Mouse (Mus musculus) Patski (cell line): ENCODE measurements around the gene Gm34653. TPM values are rescaled to one million over a fixed set of nuclear protein-coding genes. Genes with fewer than 3 reads are reported as not detected.
"Not testable (repeated sequence)": the region's sequence is repeated elsewhere in the genome, so short reads cannot be mapped to it uniquely, and the experiment has no call there.

ENCODE experiments used
- ATAC-seq: fragments of 100-300 bp; one replicate; pipeline ENCODE4 v1.8.0; 2021
- CTCF ChIA-PET: fragments of 350-600 bp; sonication (Branson Sonifier 250); formaldehyde crosslinking; loops from one replicate; lab custom pipeline; 2022; ENCODE audit warnings: inconsistent platforms; lab: Charles Lee
- POLR2A ChIA-PET: fragments of 350-600 bp; sonication (Branson Sonifier 250); formaldehyde crosslinking; loops from one replicate; lab custom pipeline; 2022; ENCODE audit warnings: antibody characterized with exemption, inconsistent platforms; lab: Charles Lee
- DNase-seq: peaks from one replicate; pipeline ENCODE4 v3.0.0-alpha.2; 2011; ENCODE audit warnings: low read depth, low spot score
- H3K27me3 ChIP-seq: fragments of 371-371 bp; one replicate; pipeline ENCODE4 v1.5.1; 2021
- CTCF ChIP-seq: fragments of 100-300 bp; IDR thresholded peaks from one replicate; pipeline ENCODE4 v1.5.1; 2021
- in situ Hi-C: fragments of 300-500 bp; cut with MboI; formaldehyde crosslinking; loops from 3 replicates; pipeline ENCODE4 v1.11.1; 2018; ENCODE audit warnings: low pct_unique_long_range_greater_than_20kb, mixed read lengths
- polyA plus RNA-seq: library from polyadenylated mRNA; unstranded; gene quantifications from one replicate; pipeline ENCODE4 v1.2.3, GENCODE M21; 2021

Gene Gm34653
- polyA plus RNA-seq, 1 experiment from 2014 or later: 0.10 TPM

DNA sequence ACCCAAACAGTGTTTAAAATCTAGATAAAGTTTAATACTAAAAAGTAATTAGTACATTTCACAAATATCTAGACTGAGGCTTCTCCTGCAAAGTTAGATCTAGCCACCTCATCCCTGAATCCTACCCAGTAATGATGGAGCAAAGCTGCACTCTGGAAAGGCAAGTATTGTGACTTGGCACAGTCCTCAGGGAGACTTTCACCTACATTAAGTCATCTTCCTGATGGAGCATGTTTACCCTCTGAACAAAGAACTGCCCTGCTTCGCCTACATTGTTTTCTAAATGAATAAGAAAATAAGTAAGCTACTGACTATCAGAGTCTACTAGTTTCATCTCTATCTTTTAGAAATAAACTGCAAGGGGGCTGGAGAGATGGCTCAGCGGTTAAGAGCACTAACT, 14.3 kb upstream of the Gm34653 start:
- DNase-seq (no peak), ATAC-seq (no peak)
- POLR2A ChIA-PET: interaction anchor here (0.5 to 0.6 kb wide), 2 partner anchors 8 to 9 kb away, joined by 3 read pairs; no protein-coding TSS in a partner anchor
- no peaks in the 10 kb centered on the region for H3K27me3 ChIP-seq
- TF ChIP-seq CTCF: no peak
- in situ Hi-C loops: no loop called here
- CTCF ChIA-PET: no interaction called here

DNA sequence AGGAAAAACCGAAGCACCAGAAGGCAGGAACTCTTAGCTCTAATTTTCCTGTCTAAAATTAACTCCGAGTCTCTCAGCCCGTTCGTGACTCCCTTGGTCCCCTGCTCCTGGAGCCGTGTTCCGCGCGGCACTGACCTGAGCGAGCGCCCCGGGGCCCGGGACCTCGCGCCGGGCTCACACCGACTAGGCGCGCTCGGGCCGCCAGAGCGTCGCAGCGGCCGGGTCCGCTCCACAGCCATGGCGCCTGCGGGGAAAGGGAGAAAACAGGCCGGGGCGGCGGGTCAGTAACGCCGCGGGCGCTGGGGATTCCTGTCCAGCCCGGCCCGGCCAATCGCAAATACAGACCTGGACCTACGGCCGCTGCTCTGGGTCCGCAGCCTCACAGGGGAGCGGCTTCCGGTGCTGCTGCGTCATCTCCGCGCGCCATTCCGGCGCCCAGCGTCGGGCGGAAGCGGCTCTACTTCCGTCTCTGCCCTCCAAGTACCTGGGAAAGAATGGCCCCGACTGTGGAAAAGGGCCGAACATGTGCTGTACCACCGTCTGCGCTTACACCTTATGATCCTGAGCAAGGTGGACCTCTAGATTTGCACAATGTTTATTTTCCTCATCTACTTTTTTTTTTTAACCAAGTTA, 6.9 kb upstream of the Gm34653 start, which contains the start of gene Fbxw2:
TSS of gene Fbxw2 (minus strand) at position 485 of the 633 bp plus-strand sequence.
- peak; percentile 49 for DNase-seq
- no peaks in the 10 kb centered on the region for H3K27me3 ChIP-seq
- in situ Hi-C loops: no loop called here
- no peak for TF ChIP-seq CTCF
- POLR2A ChIA-PET: interaction anchor here (0.8 kb wide), 1 partner anchor 8 kb away, joined by 3 read pairs; no protein-coding TSS in a partner anchor
- CTCF ChIA-PET: no interaction called here
- ATAC-seq: peak; percentile 90

DNA sequence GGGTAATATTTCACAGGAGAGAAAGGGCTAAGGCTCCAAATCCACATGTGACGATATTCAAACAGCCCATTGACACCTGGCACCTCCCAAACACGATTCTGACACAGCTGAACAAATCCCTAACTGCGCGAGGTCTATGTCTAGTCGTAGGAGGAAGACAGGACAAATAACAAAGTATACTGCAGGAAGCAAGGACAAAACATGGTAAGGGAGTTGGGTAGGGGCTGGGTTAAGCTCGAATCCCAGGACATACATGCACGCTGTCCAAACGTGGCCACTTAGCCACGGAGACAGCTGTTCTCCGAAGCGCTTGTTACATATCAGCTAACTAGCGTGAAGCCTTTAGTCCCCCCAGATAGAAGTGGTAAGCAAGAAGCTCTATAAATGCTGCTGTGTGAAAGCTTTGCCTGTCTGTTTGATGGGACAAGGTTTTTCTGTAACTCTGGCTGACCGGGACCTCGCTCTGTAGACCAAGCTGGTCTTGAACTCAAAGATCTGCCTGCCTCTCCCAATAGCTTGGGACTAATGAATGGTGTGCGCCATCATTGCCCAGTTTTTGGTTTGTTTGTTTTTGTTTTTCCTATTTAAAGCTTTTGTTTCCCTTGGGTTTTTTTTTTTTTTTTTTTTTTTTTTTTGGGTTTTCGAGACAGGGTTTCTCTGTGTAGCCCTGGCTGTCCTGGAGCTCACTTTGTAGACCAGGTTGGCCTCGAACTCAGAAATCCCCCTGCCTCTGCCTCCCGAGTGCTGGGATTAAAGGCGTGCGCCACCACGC, 6.2 kb upstream of the Gm34653 start:
- DNase-seq (no peak), ATAC-seq (no peak)
- CTCF ChIA-PET: interaction anchor here (0.9 to 2.3 kb wide), 2 partner anchors 10 to 43 kb away, joined by 3 to 5 read pairs; no protein-coding TSS in a partner anchor
- no peak for TF ChIP-seq CTCF
- POLR2A ChIA-PET: interaction anchor here (0.8 to 1.1 kb wide), 3 partner anchors 8 to 53 kb away, joined by 3 read pairs; partner anchors contain the start of genes Cutal and Psmd5
- no peaks in the 10 kb centered on the region for H3K27me3 ChIP-seq
- in situ Hi-C loops: no loop called here

DNA sequence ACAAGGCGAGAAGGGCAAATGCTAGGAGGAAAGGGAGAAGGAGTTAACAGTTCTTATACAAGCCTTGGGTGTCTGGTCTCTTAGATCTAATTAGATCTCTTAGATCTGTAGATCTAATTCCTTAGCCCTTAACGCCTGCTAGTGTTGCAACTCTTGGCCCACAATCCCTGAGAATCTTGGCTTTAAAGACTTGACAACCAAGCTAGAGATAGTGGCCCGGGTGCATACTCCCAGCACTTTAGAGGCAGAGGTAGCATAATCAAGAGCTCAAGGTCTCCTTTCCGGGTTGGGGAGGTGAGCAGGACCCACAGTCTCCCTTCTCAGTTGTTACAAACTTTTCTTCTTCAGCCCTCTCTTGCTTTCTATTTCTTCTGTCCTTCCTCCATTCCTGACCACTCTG, 5.2 kb upstream of the Gm34653 start:
- DNase-seq (no peak), ATAC-seq (no peak)
- CTCF ChIA-PET: interaction anchor here (1.3 to 2.3 kb wide), 2 partner anchors 10 to 11 kb away, joined by 3 to 5 read pairs; no protein-coding TSS in a partner anchor
- H3K27me3 ChIP-seq: no peaks in the 10 kb centered on the region
- in situ Hi-C loops: no loop called here
- POLR2A ChIA-PET: interaction anchor here (1.1 to 1.4 kb wide), 2 partner anchors 44 to 47 kb away, joined by 3 read pairs; partner anchors contain the start of genes Cutal and Psmd5
- no peak for TF ChIP-seq CTCF

DNA sequence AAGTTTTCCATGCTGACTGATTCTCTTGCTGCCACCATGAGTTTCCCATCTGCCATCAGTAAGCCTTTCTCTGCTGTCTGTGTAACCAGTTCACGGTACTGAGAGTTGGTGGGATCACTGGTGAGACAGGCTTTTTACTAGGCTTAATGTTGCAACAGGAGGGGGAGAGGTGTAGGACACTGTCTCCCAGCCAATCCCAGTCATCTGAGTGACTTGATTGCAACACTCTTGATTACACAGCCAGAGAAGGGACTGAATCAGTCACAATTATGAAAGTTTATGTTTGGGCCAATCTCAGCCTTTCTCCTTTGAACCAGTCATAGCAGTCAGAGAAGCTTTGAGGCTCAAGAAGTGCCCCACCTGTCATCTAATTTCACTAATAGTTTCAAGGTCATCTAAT, 4.8 kb upstream of the Gm34653 start:
- POLR2A ChIA-PET: interaction anchor here (1.4 kb wide), 1 partner anchor 43 kb away, joined by 3 read pairs; no protein-coding TSS in a partner anchor
- in situ Hi-C loops: no loop called here
- H3K27me3 ChIP-seq: no peaks in the 10 kb centered on the region
- CTCF ChIA-PET: interaction anchor here (1.3 to 2.3 kb wide), 2 partner anchors 10 to 11 kb away, joined by 3 to 5 read pairs; no protein-coding TSS in a partner anchor
- DNase-seq (no peak), ATAC-seq (no peak)
- no peak for TF ChIP-seq CTCF

DNA sequence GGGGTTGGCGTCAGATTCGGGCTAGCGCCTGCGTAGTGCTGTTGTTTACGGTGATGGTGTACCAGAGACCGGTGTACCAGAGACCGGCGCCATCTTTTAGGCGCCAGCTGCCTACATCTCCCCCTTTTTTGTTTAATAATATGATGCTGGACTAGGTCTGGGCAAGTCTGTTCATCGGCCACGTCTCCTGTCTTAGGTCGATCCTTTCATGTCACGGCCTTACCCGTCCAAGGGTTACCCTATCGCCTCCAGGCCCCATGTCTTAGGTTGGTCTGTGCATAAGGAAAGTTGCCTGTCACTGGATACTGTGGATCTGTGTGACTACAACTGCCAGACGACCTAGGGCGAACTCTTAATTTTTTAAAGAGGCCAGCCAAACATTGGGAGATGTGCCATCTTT, 2.7 kb upstream of the Gm34653 start:
- POLR2A ChIA-PET, H3K27me3 ChIP-seq, ATAC-seq, in situ Hi-C loops, DNase-seq, CTCF ChIA-PET: not testable (repeated sequence)

DNA sequence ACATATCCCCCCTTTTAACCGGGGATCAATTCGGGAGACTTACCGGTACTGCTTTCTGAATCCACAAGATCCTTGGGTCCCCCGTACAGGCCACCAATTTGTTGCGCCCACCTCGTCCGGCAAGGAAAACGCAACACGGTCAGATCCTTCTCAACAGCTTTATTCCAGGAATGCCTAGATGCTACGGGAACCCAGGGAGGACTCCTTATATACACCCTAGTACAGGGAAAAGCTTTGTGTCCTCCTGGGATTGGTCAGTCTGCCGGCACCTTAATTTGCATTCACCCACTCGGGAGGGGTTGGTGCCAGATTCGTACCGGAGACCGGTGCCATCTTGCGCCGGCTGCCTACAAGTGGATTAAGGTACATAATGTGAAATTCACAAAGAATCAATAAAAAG, 817 bp downstream of the Gm34653 start:
- no peak for ATAC-seq
- peaks cover 16% of the 10 kb centered on the region for H3K27me3 ChIP-seq
- ChIA-PET CTCF (no interaction called here), POLR2A (no interaction called here)
- no peak for DNase-seq
- in situ Hi-C loops: no loop called here
- no peak for TF ChIP-seq CTCF

DNA sequence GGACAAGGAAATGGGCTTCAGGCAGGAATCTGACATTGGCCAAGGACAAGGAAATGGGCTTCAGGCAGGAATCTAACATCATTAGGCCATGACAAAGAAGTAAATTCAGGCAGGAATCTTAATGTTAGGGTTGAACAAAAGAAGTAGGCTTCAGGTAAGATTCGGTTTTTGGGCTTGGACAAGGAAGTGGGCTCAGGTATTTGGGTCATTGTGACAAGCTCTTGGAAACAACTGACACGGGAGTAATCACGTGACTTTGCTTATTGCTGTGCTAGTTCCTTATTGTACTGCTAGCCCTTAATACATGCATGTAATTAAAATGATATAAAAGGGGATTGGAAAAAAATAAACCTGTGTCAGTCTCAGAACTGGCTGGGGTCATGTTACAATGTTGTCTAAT, 2.9 kb downstream of the Gm34653 start:
- in situ Hi-C loops: no loop called here
- CTCF ChIA-PET: no interaction called here
- DNase-seq (no peak), ATAC-seq (no peak)
- no peak for TF ChIP-seq CTCF
- POLR2A ChIA-PET: no interaction called here
- peaks cover 18% of the 10 kb centered on the region for H3K27me3 ChIP-seq

DNA sequence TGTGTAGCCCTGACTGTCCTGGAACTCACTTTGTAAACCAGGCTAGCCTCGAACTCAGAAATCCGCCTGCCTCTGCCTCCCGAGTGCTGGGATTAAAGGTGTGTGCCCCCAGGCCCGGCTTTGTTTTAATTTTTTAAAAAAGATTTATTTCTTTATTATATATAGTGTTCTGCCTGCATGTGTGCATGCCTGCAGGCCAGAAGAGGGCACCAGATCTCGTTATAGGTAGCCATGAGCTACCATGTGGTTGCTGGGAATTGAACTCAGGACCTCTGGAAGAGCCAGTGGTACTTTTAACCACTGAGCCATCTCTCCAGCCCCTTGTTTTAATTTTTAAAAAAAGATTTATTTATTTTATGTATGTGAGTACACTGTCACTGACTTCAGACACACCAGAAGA, 7.3 kb downstream of the Gm34653 start:
- CTCF ChIA-PET: interaction anchor here (1.0 kb wide), 1 partner anchor 9 kb away, joined by 3 read pairs; no protein-coding TSS in a partner anchor
- peaks cover 21% of the 10 kb centered on the region for H3K27me3 ChIP-seq
- peak; percentile 56 for TF ChIP-seq CTCF
- DNase-seq, ATAC-seq, POLR2A ChIA-PET, in situ Hi-C loops: not testable (repeated sequence)

DNA sequence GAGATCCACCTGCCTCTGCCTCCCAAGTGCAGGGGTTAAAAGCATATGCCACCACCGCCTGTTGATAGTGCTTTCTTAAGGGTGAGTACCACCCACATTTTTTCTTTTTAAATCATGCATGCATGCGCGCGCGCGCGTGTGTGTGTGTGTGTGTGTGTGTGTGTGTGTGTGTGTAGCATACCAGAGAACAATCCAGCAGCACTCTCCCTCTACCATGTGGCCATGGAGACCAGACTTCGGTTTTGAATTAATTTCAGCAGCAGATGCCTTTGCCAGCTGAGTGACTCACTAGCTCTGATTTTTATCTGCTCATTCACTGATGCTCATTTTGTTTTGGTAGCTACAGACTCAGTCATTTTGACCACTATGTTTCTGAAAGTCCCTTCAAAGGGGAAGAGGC, 8.9 kb downstream of the Gm34653 start:
- in situ Hi-C loops: no loop called here
- CTCF ChIA-PET: no interaction called here
- TF ChIP-seq CTCF: no peak

More for the DNA sequence above, 8.9 kb downstream of the Gm34653 start:
- POLR2A ChIA-PET: no interaction called here
- peaks cover 13% of the 10 kb centered on the region for H3K27me3 ChIP-seq
- ATAC-seq (no peak), DNase-seq (no peak)
